Mouse (Mus musculus) right cerebral cortex, postnatal 4 days (tissue): ENCODE measurements around the gene Ap1s3.
A peak's percentile ranks its signal among the peaks of the same experiment; 100 is the strongest.

Experiments
- DNase-seq: peaks from one replicate; pipeline ENCODE4 v3.0.0-alpha.2; 2022

The Ap1s3 gene

GRCm38 (mm10) chr1:79589971-79590763 lies 81.6 kb downstream of the Ap1s3 start:
- DNase-seq, result no peak

- DNase-seq, result no peak
Measured at GRCm38 (mm10) chr1:79589424-79589823, 82.3 kb downstream of the Ap1s3 start.

- DNase-seq, result peak; percentile 51
Measured at GRCm38 (mm10) chr1:79581136-79581679, 90.6 kb downstream of the Ap1s3 start.

GRCm38 (mm10) chr1:79577357-79577756 lies 94.4 kb downstream of the Ap1s3 start:
- no peak for DNase-seq

GRCm38 (mm10) chr1:79571912-79572311 lies 99.9 kb downstream of the Ap1s3 start:
- DNase-seq, result no peak

- DNase-seq, result no peak
Measured at GRCm38 (mm10) chr1:79571126-79571525, 100.6 kb downstream of the Ap1s3 start.

- no peak for DNase-seq
Measured at GRCm38 (mm10) chr1:79561186-79561585, 110.6 kb downstream of the Ap1s3 start.
